Mouse (Mus musculus) kidney, embryonic 16.5 days (tissue): ENCODE measurements at regions not wholly inside any gene's neighbourhood (a gene's known extent, or its start where the extent isn't known, plus 50 kb on each side); places are given as distances from the start of the nearest gene placed in this dataset.
A peak's percentile ranks its signal among the peaks of the same experiment; 100 is the strongest.

Source experiments
- ATAC-seq: fragments of 200-750 bp; cut with Nextera tagmentation; 2 replicates; pipeline ENCODE4 v1.8.0; 2017; ENCODE audit warnings: moderate TSS enrichment; ENCODE audit not compliant: low FRiP score, low TSS enrichment
- H3K27ac ChIP-seq: fragments of 300-500 bp; sonication (generic); 2 replicates; pipeline ENCODE4 v1.5.1; 2014; ENCODE audit warnings: low read length
- H3K27me3 ChIP-seq: fragments of 300-500 bp; sonication (generic); 2 replicates; pipeline ENCODE4 v1.6.1; 2014; ENCODE audit warnings: low read length, control low read depth, mixed read lengths; ENCODE audit not compliant: insufficient read depth
- H3K36me3 ChIP-seq: fragments of 300-500 bp; sonication (generic); 2 replicates; pipeline ENCODE4 v1.6.1; 2014; ENCODE audit warnings: low read length, control low read depth, mixed read lengths; ENCODE audit not compliant: insufficient read depth
- H3K4me1 ChIP-seq: fragments of 300-500 bp; sonication (generic); 2 replicates; pipeline ENCODE4 v1.6.1; 2014; ENCODE audit warnings: low read length, control low read depth, mixed read lengths; ENCODE audit not compliant: insufficient read depth
- H3K4me2 ChIP-seq: fragments of 300-500 bp; sonication (generic); replicated peaks from 2 replicates; pipeline ENCODE4 v1.6.1; 2014; ENCODE audit warnings: low read depth, low read length
- H3K4me3 ChIP-seq: fragments of 300-500 bp; sonication (generic); 2 replicates; pipeline ENCODE4 v1.5.1; 2014; ENCODE audit warnings: mild to moderate bottlenecking, low read length
- H3K9ac ChIP-seq: fragments of 300-500 bp; sonication (generic); replicated peaks from 2 replicates; pipeline ENCODE4 v1.6.1; 2014; ENCODE audit warnings: low read length
- H3K9me3 ChIP-seq: fragments of 300-500 bp; sonication (generic); 2 replicates; pipeline ENCODE4 v1.6.1; 2016; ENCODE audit warnings: low read length, control low read depth
- WGBS: fragments of 180-500 bp; shearing (Covaris S2); extraction: QIAGEN DNeasy Blood & Tissue Kit; methylation state at CpG from one replicate; pipeline ENCODE4 v1.1.7; 2014; 5-methylcytosine and 5-hydroxymethylcytosine counted together

- no peak for ATAC-seq
- H3K4me3 ChIP-seq, result no peak overlapping the region
- no peak overlapping the region for H3K9ac ChIP-seq
- no peaks in the 10 kb centered on the region for H3K9me3 ChIP-seq
- no peak overlapping the region for H3K4me2 ChIP-seq
- H3K27ac ChIP-seq, result no peak overlapping the region
- no peaks in the 10 kb centered on the region for H3K36me3 ChIP-seq
- no peaks in the 10 kb centered on the region for H3K27me3 ChIP-seq
- no peaks in the 10 kb centered on the region for H3K4me1 ChIP-seq
- 95% methylated on average over 3 of the region's 3 CpGs for WGBS
Observed at GRCm38 (mm10) chr3:34787211-34787610, 137.0 kb downstream of the Sox2 start.

- no peaks in the 10 kb centered on the region for H3K9me3 ChIP-seq
- H3K36me3 ChIP-seq, result no peaks in the 10 kb centered on the region
- no peaks in the 10 kb centered on the region for H3K27me3 ChIP-seq
- H3K27ac ChIP-seq, result no peak overlapping the region
- H3K4me2 ChIP-seq, result peak overlapping the region; percentile 72
- WGBS, result 12% methylated on average over 23 of the region's 23 CpGs
- ATAC-seq, result peak; percentile 98
- peaks cover 11% of the 10 kb centered on the region for H3K4me1 ChIP-seq
- 0 out of 2 replicates have a peak overlapping the region, but pooled peaks have one; percentile 36 for H3K9ac ChIP-seq
- peak overlapping the region; percentile 41 for H3K4me3 ChIP-seq
Observed at GRCm38 (mm10) chr3:34795103-34795983, 145.1 kb downstream of the Sox2 start.

- H3K4me1 ChIP-seq, result peaks cover 11% of the 10 kb centered on the region
- H3K27me3 ChIP-seq, result no peaks in the 10 kb centered on the region
- 8% methylated on average over 5 of the region's 5 CpGs for WGBS
- no peak for ATAC-seq
- no peaks in the 10 kb centered on the region for H3K9me3 ChIP-seq
- H3K27ac ChIP-seq, result no peak overlapping the region
- H3K4me3 ChIP-seq, result peak overlapping the region; percentile 41
- 0 out of 2 replicates have a peak overlapping the region, but pooled peaks have one; percentile 36 for H3K9ac ChIP-seq
- peak overlapping the region; percentile 72 for H3K4me2 ChIP-seq
- H3K36me3 ChIP-seq, result no peaks in the 10 kb centered on the region
Observed at GRCm38 (mm10) chr3:34795984-34796266, 145.7 kb downstream of the Sox2 start.

DNA sequence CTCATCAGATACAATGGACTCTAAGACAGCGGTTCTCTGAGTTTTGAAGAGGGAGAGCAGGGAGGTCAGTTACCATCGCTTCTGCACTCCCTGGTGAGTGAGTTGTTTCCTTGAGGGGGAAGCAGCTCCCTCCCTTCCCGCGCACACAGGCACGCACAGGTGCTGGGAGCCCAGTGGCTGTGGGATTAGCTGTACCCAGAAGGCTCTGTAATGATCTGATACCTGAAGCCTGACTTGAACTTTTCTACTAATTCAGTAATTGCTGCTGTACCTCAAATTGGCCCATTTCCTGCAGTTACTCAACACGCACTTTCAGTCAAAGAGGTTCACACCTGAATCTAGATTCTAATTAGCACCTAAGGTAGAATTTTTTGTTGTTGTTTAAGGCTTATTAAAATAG lies 158.6 kb downstream of the Sox2 start:
- 10% methylated on average over 6 of the region's 6 CpGs for WGBS

GRCm38 (mm10) chr3:34811753-34812152 lies 161.5 kb downstream of the Sox2 start:
- Histone ChIP-seq H3K4me3 (no peak overlapping the region), H3K9ac (no peak overlapping the region), H3K36me3 (no peaks in the 10 kb centered on the region), H3K4me1 (no peaks in the 10 kb centered on the region), H3K4me2 (no peak overlapping the region), H3K27ac (no peak overlapping the region), H3K9me3 (no peaks in the 10 kb centered on the region), H3K27me3 (peaks cover 25% of the 10 kb centered on the region; the same call in 1 of the 2 replicates)
- ATAC-seq, result no peak
- 77% methylated on average over 4 of the region's 4 CpGs for WGBS

More for the DNA sequence above, 158.6 kb downstream of the Sox2 start:
- no peaks in the 10 kb centered on the region for H3K36me3 ChIP-seq
- H3K9ac ChIP-seq, result no peak overlapping the region
- no peak for ATAC-seq
- no peaks in the 10 kb centered on the region for H3K9me3 ChIP-seq
- H3K27ac ChIP-seq, result no peak overlapping the region
- H3K4me3 ChIP-seq, result no peak overlapping the region
- 0 out of 2 replicates have a peak, but pooled peaks cover 7% of the 10 kb centered on the region for H3K4me1 ChIP-seq
- no peak overlapping the region for H3K4me2 ChIP-seq
- H3K27me3 ChIP-seq, result peaks cover 25% of the 10 kb centered on the region; the same call in 1 of the 2 replicates

GRCm38 (mm10) chr3:34813046-34813625 lies 162.9 kb downstream of the Sox2 start:
- no peak overlapping the region for H3K9ac ChIP-seq
- no peaks in the 10 kb centered on the region for H3K9me3 ChIP-seq
- no peak overlapping the region for H3K27ac ChIP-seq
- no peak for ATAC-seq
- WGBS, result 32% methylated on average over 9 of the region's 9 CpGs
- no peaks in the 10 kb centered on the region for H3K36me3 ChIP-seq
- H3K4me3 ChIP-seq, result no peak overlapping the region
- H3K4me1 ChIP-seq, result no peaks in the 10 kb centered on the region
- H3K27me3 ChIP-seq, result peaks cover 21% of the 10 kb centered on the region; the same call in 1 of the 2 replicates
- H3K4me2 ChIP-seq, result no peak overlapping the region

DNA sequence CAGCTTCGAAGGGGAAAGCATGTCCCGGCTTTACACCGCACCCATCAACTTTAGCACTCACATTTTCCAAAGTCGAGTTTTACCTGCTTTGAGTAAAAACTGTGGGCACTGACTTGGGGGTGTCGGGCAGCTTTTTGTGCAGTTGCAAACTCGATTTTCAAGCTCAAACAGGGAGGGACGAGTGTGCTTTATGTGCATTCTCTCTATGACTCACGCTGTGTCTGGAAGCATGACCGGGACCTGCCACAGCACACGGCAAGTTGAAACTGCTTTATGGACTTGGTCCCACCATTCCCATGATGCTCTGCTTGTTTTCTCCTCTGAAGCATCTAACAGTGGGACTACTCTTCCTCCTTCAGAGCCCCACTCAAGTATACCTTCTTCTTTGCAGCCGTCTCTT lies 174.8 kb downstream of the Sox2 start:
- H3K36me3 ChIP-seq, result no peaks in the 10 kb centered on the region
- H3K9ac ChIP-seq, result no peak overlapping the region
- no peak overlapping the region for H3K27ac ChIP-seq
- H3K4me2 ChIP-seq, result no peak overlapping the region
- no peaks in the 10 kb centered on the region for H3K27me3 ChIP-seq
- ATAC-seq, result no peak
- no peak overlapping the region for H3K4me3 ChIP-seq
- H3K9me3 ChIP-seq, result no peaks in the 10 kb centered on the region
- H3K4me1 ChIP-seq, result no peaks in the 10 kb centered on the region
- WGBS, result 79% methylated on average over 11 of the region's 11 CpGs

DNA sequence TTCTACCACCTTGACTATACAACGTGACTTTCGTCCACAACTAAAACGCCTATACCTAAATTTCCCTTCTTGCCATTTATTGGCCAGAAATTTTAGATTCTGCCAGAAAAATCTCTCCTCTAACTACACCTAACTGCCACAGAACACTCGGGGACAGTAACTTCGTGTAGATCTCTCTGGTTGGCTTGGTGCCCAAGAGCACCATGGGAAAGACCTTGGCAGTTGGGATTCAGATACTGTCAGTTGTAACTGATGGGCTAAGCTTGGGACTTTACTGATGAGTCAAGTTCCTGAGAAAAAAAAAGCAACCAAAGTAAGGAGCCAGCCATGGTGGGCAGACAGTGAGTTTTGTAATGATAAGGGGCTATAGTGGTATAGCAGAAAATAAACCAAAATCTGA lies 176.2 kb downstream of the Sox2 start:
- no peak for ATAC-seq
- no peaks in the 10 kb centered on the region for H3K36me3 ChIP-seq
- H3K9me3 ChIP-seq, result no peaks in the 10 kb centered on the region
- no peak overlapping the region for H3K4me3 ChIP-seq
- H3K4me1 ChIP-seq, result no peaks in the 10 kb centered on the region
- H3K4me2 ChIP-seq, result no peak overlapping the region
- no peak overlapping the region for H3K9ac ChIP-seq
- H3K27me3 ChIP-seq, result no peaks in the 10 kb centered on the region
- no peak overlapping the region for H3K27ac ChIP-seq
- 87% methylated on average over 5 of the region's 5 CpGs for WGBS

- no peaks in the 10 kb centered on the region for H3K27me3 ChIP-seq
- no peaks in the 10 kb centered on the region for H3K36me3 ChIP-seq
- 66% methylated on average over 9 of the region's 9 CpGs for WGBS
- no peak overlapping the region for H3K9ac ChIP-seq
- no peak overlapping the region for H3K27ac ChIP-seq
- H3K9me3 ChIP-seq, result no peaks in the 10 kb centered on the region
- no peak for ATAC-seq
- H3K4me3 ChIP-seq, result no peak overlapping the region
- no peak overlapping the region for H3K4me2 ChIP-seq
- no peaks in the 10 kb centered on the region for H3K4me1 ChIP-seq
Observed at GRCm38 (mm10) chr3:34828453-34829206, 178.4 kb downstream of the Sox2 start.
